Mouse (Mus musculus): ENCODE results near the gene Vdac1. TPM values are rescaled to one million over a fixed set of nuclear protein-coding genes. Genes with fewer than 3 reads are reported as not detected.
"Not testable (repeated sequence)": the region's sequence is repeated elsewhere in the genome, so short reads cannot be mapped to it uniquely, and the experiment has no call there.

Gene Vdac1
- polyA plus RNA-seq, 1 experiment from 2014 or later, result 280 TPM

DNA sequence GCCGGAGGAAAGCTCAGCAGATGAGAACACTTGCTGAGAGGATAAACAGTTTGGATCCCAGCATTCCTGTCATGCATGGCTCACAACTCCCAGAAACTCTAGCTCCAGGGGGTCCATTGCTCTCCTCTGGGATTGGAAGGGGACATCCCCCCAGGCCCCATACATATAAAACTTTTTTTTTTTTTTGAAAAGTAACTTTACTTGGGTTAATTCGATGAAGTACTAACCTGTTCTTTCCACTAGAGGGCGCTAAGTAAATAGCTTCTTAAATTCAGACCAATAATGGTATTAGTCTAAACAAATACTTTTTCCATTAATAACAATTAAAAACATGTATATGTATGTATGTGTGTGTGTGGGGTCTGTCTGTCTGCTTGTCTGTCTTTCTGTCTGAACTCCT is 24.0 kb downstream of the Vdac1 start:
- ATAC-seq (ENCODE audit: insufficient number of reproducible peaks, low FRiP score, low TSS enrichment, low read depth), result no peak
- Histone ChIP-seq H3K27me3 (no peaks in the 10 kb centered on the region), H3K27ac (no peak overlapping the region), H3K4me3 (no peak overlapping the region), H3K36me3 (peaks cover 89% of the 10 kb centered on the region), H3K4me1 (no peaks in the 10 kb centered on the region), H3K9me3 (no peaks in the 10 kb centered on the region), H3K4me2 (no peak overlapping the region), H3K9ac (no peak overlapping the region)
- 54% methylated on average over 3 of the region's 3 CpGs for WGBS

GRCm38 (mm10) chr11:52386892-52387291 is 26.2 kb downstream of the Vdac1 start:
- H3K27ac ChIP-seq, result no peak overlapping the region
- no peaks in the 10 kb centered on the region for H3K4me1 ChIP-seq
- no peak for ATAC-seq (ENCODE audit: insufficient number of reproducible peaks, low FRiP score, low TSS enrichment, low read depth)
- no peaks in the 10 kb centered on the region for H3K9me3 ChIP-seq
- no peak overlapping the region for H3K9ac ChIP-seq
- 96% methylated on average over 3 of the region's 3 CpGs for WGBS
- H3K36me3 ChIP-seq, result peaks cover 78% of the 10 kb centered on the region
- no peak overlapping the region for H3K4me3 ChIP-seq
- no peak overlapping the region for H3K4me2 ChIP-seq
- no peaks in the 10 kb centered on the region for H3K27me3 ChIP-seq

- Histone ChIP-seq H3K4me3 (no peak overlapping the region), H3K4me2 (no peak overlapping the region), H3K27ac (no peak overlapping the region), H3K9me3 (no peaks in the 10 kb centered on the region), H3K27me3 (no peaks in the 10 kb centered on the region), H3K4me1 (no peaks in the 10 kb centered on the region), H3K36me3 (peaks cover 70% of the 10 kb centered on the region), H3K9ac (no peak overlapping the region)
- no peak for ATAC-seq (ENCODE audit: insufficient number of reproducible peaks, low FRiP score, low TSS enrichment, low read depth)
- WGBS, result 86% methylated on average over 12 of the region's 12 CpGs
Measured at GRCm38 (mm10) chr11:52388150-52388549, 27.5 kb downstream of the Vdac1 start.

DNA sequence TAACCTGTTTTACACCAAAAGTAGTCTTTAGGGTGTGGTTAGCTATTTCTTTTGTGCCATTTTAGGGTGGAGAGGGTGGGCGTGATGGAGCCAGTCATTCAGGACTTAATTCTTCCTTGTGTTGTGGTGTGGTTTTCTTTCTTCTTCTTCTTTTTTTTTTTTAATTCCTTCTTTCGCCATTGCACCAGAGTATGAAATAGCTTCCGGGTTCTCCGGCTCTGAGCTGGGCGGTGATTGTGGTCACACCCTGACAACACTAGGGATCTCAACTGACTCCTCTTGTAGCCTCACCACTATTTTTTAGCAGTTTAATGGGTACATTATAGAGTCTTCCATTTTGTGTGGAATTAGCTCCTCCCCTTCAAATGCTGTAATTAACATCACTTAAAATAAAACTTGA is 28.3 kb downstream of the Vdac1 start:
- 87% methylated on average over 5 of the region's 5 CpGs for WGBS
- not testable (repeated sequence) for H3K27ac ChIP-seq; H3K4me2 ChIP-seq; H3K9ac ChIP-seq; ATAC-seq (ENCODE audit: insufficient number of reproducible peaks, low FRiP score, low TSS enrichment, low read depth); H3K4me3 ChIP-seq; H3K27me3 ChIP-seq; H3K9me3 ChIP-seq; H3K4me1 ChIP-seq
- H3K36me3 ChIP-seq, result peaks cover 63% of the 10 kb centered on the region

- Histone ChIP-seq H3K4me2 (no peak overlapping the region), H3K9ac (no peak overlapping the region), H3K27me3 (no peaks in the 10 kb centered on the region), H3K9me3 (no peaks in the 10 kb centered on the region), H3K4me1 (no peaks in the 10 kb centered on the region), H3K36me3 (peaks cover 55% of the 10 kb centered on the region), H3K27ac (no peak overlapping the region), H3K4me3 (no peak overlapping the region)
- no peak for ATAC-seq (ENCODE audit: insufficient number of reproducible peaks, low FRiP score, low TSS enrichment, low read depth)
- WGBS, result 85% methylated on average over 7 of the region's 7 CpGs
Measured at GRCm38 (mm10) chr11:52389933-52390332, 29.3 kb downstream of the Vdac1 start.

DNA sequence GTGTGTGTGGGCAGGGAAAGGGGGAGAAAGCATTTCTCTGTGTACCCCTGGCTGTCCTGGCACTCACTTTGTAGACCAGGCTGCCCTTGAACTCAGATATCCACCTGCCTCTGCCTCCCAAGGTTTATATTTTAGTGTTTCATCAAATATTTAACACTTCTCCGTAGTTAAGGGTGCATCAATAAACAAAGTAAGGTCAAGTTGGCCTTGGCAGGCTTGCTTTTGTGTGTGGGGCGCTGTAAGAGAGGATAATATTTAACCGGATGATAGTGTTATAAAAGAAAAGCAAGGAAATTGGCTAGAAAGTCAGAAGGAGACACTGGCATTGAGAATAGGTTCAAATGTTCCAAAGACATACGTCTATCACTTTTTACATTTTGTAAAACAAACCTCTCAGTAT is 33.8 kb downstream of the Vdac1 start:
- peaks cover 13% of the 10 kb centered on the region for H3K36me3 ChIP-seq
- H3K9ac ChIP-seq, result no peak overlapping the region
- 78% methylated on average over 4 of the region's 4 CpGs for WGBS
- no peak overlapping the region for H3K27ac ChIP-seq
- no peaks in the 10 kb centered on the region for H3K27me3 ChIP-seq
- H3K4me2 ChIP-seq, result no peak overlapping the region
- no peak for ATAC-seq (ENCODE audit: insufficient number of reproducible peaks, low FRiP score, low TSS enrichment, low read depth)
- peaks cover 14% of the 10 kb centered on the region for H3K4me1 ChIP-seq
- H3K4me3 ChIP-seq, result no peak overlapping the region
- H3K9me3 ChIP-seq, result no peaks in the 10 kb centered on the region

DNA sequence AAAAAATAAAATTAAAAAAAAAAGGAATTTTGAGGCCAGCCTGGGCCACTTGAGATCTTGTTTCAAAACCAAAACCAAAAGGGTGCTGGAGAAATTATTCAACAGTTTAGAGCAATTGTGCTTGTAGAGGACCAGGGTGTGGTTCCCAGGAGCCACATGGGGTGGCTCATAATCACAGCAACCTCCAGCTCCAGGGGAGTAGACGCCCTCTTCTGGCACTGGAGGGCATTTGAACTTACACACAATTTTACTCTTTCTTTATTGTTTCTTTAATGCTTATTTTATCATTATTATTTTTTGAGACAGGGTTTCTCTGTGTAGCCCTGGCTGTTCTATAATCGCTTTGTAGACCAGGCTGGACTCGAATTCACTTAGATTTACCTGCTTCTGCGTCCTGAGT is 34.7 kb downstream of the Vdac1 start:
- H3K4me3 ChIP-seq, result no peak overlapping the region; the same call in 1 of the 2 replicates
- H3K4me2 ChIP-seq, result no peak overlapping the region
- H3K27me3 ChIP-seq, result no peaks in the 10 kb centered on the region
- 28% methylated on average over 4 of the region's 4 CpGs for WGBS
- H3K4me1 ChIP-seq, result peaks cover 20% of the 10 kb centered on the region
- ATAC-seq (ENCODE audit: insufficient number of reproducible peaks, low FRiP score, low TSS enrichment, low read depth), result no peak
- no peak overlapping the region for H3K27ac ChIP-seq
- no peaks in the 10 kb centered on the region for H3K9me3 ChIP-seq
- H3K9ac ChIP-seq, result no peak overlapping the region
- H3K36me3 ChIP-seq, result 0 out of 2 replicates have a peak, but pooled peaks cover 6% of the 10 kb centered on the region

GRCm38 (mm10) chr11:52395940-52396596 is 35.4 kb downstream of the Vdac1 start, which contains the start of gene 9530068E07Rik:
Gene 9530068E07Rik (plus strand): TSS chr11:52396428.
- peaks cover 24% of the 10 kb centered on the region for H3K4me1 ChIP-seq
- ATAC-seq (ENCODE audit: insufficient number of reproducible peaks, low FRiP score, low TSS enrichment, low read depth), result peak; percentile 84

DNA sequence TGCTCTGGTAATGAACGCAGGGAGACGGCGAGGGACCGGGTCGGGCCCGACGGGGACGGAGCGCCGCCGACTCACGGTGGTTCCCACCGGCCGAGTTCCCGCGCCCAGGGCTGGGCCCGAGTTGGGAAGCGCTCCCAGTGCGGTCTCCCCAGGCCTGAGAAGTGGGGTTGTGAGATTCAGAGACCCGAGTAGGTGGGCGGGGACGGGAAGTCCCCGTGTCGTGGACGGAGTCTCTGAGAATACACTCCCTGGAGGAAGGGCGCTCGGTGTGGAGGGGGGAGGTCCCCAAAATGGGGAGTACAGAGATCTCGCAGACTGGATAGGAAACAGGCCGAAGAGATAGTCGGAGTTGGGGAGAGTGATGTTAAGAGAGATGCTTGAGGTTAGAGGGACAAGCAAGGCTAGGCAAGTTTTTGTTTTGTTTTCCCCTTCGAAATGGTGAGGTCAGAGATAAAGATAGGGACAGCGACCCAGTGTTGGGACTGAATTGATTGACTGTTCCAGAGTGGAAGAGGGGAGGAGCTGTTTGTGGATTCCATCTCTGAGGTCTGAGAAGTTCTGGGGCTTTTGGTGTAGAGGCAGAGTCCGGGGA is 36.0 kb downstream of the Vdac1 start:
- peak overlapping the region; percentile 94 for H3K27ac ChIP-seq
- H3K9me3 ChIP-seq, result no peaks in the 10 kb centered on the region
- peak; percentile 71 for ATAC-seq (ENCODE audit: insufficient number of reproducible peaks, low FRiP score, low TSS enrichment, low read depth)
- peak overlapping the region; percentile 96 for H3K4me3 ChIP-seq
- 0 out of 2 replicates have a peak, but pooled peaks cover 5% of the 10 kb centered on the region for H3K36me3 ChIP-seq
- H3K9ac ChIP-seq, result peak overlapping the region; percentile 95
- no peaks in the 10 kb centered on the region for H3K27me3 ChIP-seq
- 1% methylated on average over 32 of the region's 33 CpGs for WGBS
- H3K4me2 ChIP-seq, result peak overlapping the region; percentile 61
- H3K4me1 ChIP-seq, result peaks cover 24% of the 10 kb centered on the region

More at GRCm38 (mm10) chr11:52395940-52396596, 35.4 kb downstream of the Vdac1 start, which contains the start of gene 9530068E07Rik:
- no peaks in the 10 kb centered on the region for H3K27me3 ChIP-seq
- no peaks in the 10 kb centered on the region for H3K9me3 ChIP-seq
- WGBS, result 1% methylated on average over 38 of the region's 38 CpGs
- peak within 1 kb of the TSS; percentile 94 for H3K27ac ChIP-seq
- H3K4me3 ChIP-seq, result peak within 1 kb of the TSS; percentile 96
- H3K9ac ChIP-seq, result peak within 1 kb of the TSS; percentile 95
- H3K36me3 ChIP-seq, result 0 out of 2 replicates have a peak, but pooled peaks cover 6% of the 10 kb centered on the region
- peak within 1 kb of the TSS; percentile 61 for H3K4me2 ChIP-seq

DNA sequence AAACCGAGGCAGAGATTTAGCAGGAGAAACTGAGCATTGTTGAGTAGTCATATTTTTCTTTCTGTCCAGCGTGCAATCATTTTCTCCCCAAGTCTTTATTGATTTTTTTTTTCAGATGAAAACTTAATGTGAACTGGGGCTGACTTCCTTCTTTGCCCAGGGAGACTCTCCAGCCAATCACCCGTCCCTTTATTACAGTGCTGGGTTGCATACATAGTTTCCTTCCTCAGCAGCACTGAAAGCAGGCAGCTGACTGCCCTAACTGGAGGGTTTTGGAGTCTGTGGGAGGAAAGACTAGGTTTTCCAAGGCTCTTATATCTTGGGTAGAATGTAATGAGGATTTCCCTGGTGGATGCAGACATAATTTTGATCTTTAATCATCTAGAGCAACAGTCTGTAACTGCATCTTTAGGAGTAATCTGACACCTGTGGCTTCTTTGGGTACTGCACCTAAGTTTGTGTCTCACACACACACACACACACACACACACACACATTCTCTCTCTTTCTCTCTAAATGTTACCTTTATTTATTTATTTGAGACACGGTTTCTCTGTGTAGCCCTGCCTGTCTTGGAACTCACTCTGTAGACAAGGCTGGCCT is 36.8 kb downstream of the Vdac1 start:
- Histone ChIP-seq H3K27me3 (no peaks in the 10 kb centered on the region), H3K27ac (peak overlapping the region; percentile 94), H3K4me2 (peak overlapping the region; percentile 61), H3K36me3 (no peaks in the 10 kb centered on the region), H3K4me3 (peak overlapping the region; percentile 96), H3K9ac (peak overlapping the region; percentile 95), H3K4me1 (peaks cover 24% of the 10 kb centered on the region), H3K9me3 (no peaks in the 10 kb centered on the region)
- WGBS, result 78% methylated on average over 4 of the region's 4 CpGs
- no peak for ATAC-seq (ENCODE audit: insufficient number of reproducible peaks, low FRiP score, low TSS enrichment, low read depth)

DNA sequence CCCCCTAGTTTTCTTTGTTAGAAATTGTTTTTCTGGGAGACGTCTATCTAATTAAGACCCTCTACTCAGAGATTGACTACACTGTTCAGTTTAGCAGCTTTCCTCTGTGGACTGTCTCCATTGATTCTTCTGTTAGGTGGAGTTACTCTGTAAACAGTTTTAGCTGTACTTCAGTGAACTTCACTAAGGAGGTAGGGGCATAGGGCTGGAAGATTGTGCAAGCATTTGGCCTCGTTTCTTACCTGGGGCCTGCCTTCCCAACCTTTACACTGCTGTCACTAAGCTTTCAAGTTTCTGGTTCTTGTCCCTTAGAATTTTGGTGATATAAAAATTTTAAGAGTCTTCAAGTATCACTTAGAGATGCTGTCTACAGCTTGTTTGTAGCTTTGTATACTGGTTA is 40.8 kb downstream of the Vdac1 start:
- H3K27me3 ChIP-seq, result no peaks in the 10 kb centered on the region
- no peak for ATAC-seq (ENCODE audit: insufficient number of reproducible peaks, low FRiP score, low TSS enrichment, low read depth)
- no peak overlapping the region for H3K4me2 ChIP-seq
- H3K4me1 ChIP-seq, result peaks cover 20% of the 10 kb centered on the region
- no peaks in the 10 kb centered on the region for H3K9me3 ChIP-seq
- peaks cover 22% of the 10 kb centered on the region for H3K36me3 ChIP-seq
- H3K9ac ChIP-seq, result no peak overlapping the region
- H3K4me3 ChIP-seq, result no peak overlapping the region
- H3K27ac ChIP-seq, result no peak overlapping the region
- 61% methylated on average over 2 of the region's 2 CpGs for WGBS

- Histone ChIP-seq H3K27me3 (no peaks in the 10 kb centered on the region), H3K36me3 (peaks cover 32% of the 10 kb centered on the region), H3K4me3 (no peak overlapping the region), H3K9ac (no peak overlapping the region), H3K4me1 (peaks cover 13% of the 10 kb centered on the region; the same call in 1 of the 2 replicates), H3K4me2 (no peak overlapping the region), H3K9me3 (no peaks in the 10 kb centered on the region), H3K27ac (no peak overlapping the region)
- WGBS, result 67% methylated on average over 1 of the region's 1 CpGs
- ATAC-seq (ENCODE audit: insufficient number of reproducible peaks, low FRiP score, low TSS enrichment, low read depth), result no peak
Measured at GRCm38 (mm10) chr11:52402566-52402965, 41.9 kb downstream of the Vdac1 start.
